Mouse (Mus musculus) lung, postnatal 0 days (tissue): ENCODE results near the gene Olfr286. TPM values are rescaled to one million over a fixed set of nuclear protein-coding genes. Genes with fewer than 3 reads are reported as not detected.

Source experiments
- ATAC-seq: fragments of 200-750 bp; cut with Nextera tagmentation; 2 replicates; pipeline ENCODE4 v1.8.0; 2017; ENCODE audit warnings: moderate library complexity
- DNase-seq: peaks from one replicate; pipeline ENCODE4 v3.0.0-alpha.2; 2016; ENCODE audit warnings: low spot score
- H3K27ac ChIP-seq: fragments of 300-500 bp; sonication (generic); 2 replicates; pipeline ENCODE4 v1.5.1; 2014; ENCODE audit warnings: antibody characterized with exemption, mild to moderate bottlenecking, low read length, mixed read lengths
- H3K27me3 ChIP-seq: fragments of 300-500 bp; sonication (generic); replicated peaks from 2 replicates; pipeline ENCODE4 v1.6.1; 2014; ENCODE audit warnings: low read length, mixed read lengths; ENCODE audit not compliant: insufficient read depth
- H3K36me3 ChIP-seq: fragments of 300-500 bp; sonication (generic); 2 replicates; pipeline ENCODE4 v1.6.1; 2014; ENCODE audit warnings: low read length, mixed read lengths; ENCODE audit not compliant: insufficient read depth
- H3K4me1 ChIP-seq: fragments of 300-500 bp; sonication (generic); 2 replicates; pipeline ENCODE4 v1.6.1; 2014; ENCODE audit warnings: antibody characterized with exemption, low read depth, low read length, mixed read lengths; ENCODE audit not compliant: insufficient read depth
- H3K4me2 ChIP-seq: fragments of 300-500 bp; sonication (generic); replicated peaks from 2 replicates; pipeline ENCODE4 v1.6.1; 2014; ENCODE audit warnings: low read depth, mild to moderate bottlenecking, low read length, moderate library complexity, mixed read lengths
- H3K4me3 ChIP-seq: fragments of 300-500 bp; sonication (generic); 2 replicates; pipeline ENCODE4 v1.5.1; 2014; ENCODE audit warnings: low read depth, low read length
- H3K9ac ChIP-seq: fragments of 300-500 bp; sonication (generic); replicated peaks from 2 replicates; pipeline ENCODE4 v1.6.1; 2014; ENCODE audit warnings: low read depth, mild to moderate bottlenecking
- H3K9me3 ChIP-seq: fragments of 300-500 bp; sonication (generic); 2 replicates; pipeline ENCODE4 v1.6.1; 2016; ENCODE audit warnings: low read length, mixed read lengths
- CTCF ChIP-seq: IDR thresholded peaks from 2 replicates; pipeline ENCODE4 v1.5.1; 2016; ENCODE audit warnings: antibody characterized with exemption, mild to moderate bottlenecking
- EP300 ChIP-seq: IDR thresholded peaks from 2 replicates; pipeline ENCODE4 v1.6.1; 2016; ENCODE audit warnings: antibody characterized with exemption, mild to moderate bottlenecking, control low read depth
- WGBS: fragments of 180-500 bp; shearing (Covaris S2); extraction: QIAGEN DNeasy Blood & Tissue Kit; methylation state at CpG from one replicate; pipeline ENCODE4 v1.1.7; 2014; 5-methylcytosine and 5-hydroxymethylcytosine counted together
- polyA plus RNA-seq: library from polyadenylated mRNA; unstranded; fragments of >200 nt; fragmentation: Nextera tagmentation; extraction: Ambion mirVana; gene quantifications from 2 replicates; pipeline ENCODE4 v1.2.1, GENCODE M21; 2015

Gene Olfr286
- polyA plus RNA-seq, 1 experiment from 2014 or later = not detected

- Histone ChIP-seq H3K9ac (no peak overlapping the region), H3K9me3 (no peaks in the 10 kb centered on the region), H3K4me1 (no peaks in the 10 kb centered on the region), H3K27ac (no peak overlapping the region), H3K27me3 (no peaks in the 10 kb centered on the region), H3K4me2 (no peak overlapping the region), H3K4me3 (no peak overlapping the region), H3K36me3 (no peaks in the 10 kb centered on the region)
- TF ChIP-seq EP300 (no peak), CTCF (no peak)
- DNase-seq = no peak
- WGBS = 68% methylated on average over 12 of the region's 12 CpGs
- no peak for ATAC-seq
Measured at GRCm38 (mm10) chr15:98181856-98182570, 52.2 kb downstream of the Olfr286 start.

GRCm38 (mm10) chr15:98181132-98181711 is 53.0 kb downstream of the Olfr286 start:
- Histone ChIP-seq H3K4me3 (peak overlapping the region; percentile 41), H3K4me1 (no peaks in the 10 kb centered on the region), H3K9ac (no peak overlapping the region), H3K27ac (peak overlapping the region; percentile 48; the same call in 1 of the 2 replicates), H3K36me3 (no peaks in the 10 kb centered on the region), H3K4me2 (peak overlapping the region; percentile 53), H3K9me3 (no peaks in the 10 kb centered on the region), H3K27me3 (no peaks in the 10 kb centered on the region)
- DNase-seq (peak; percentile 96), ATAC-seq (peak; percentile 99)
- no peak; the same call in 1 of the 2 replicates for TF ChIP-seq EP300
- peak; percentile 88 for TF ChIP-seq CTCF
- 1% methylated on average over 30 of the region's 30 CpGs for WGBS

GRCm38 (mm10) chr15:98180567-98181131 is 53.6 kb downstream of the Olfr286 start:
- Histone ChIP-seq H3K4me2 (peak overlapping the region; percentile 53), H3K9me3 (no peaks in the 10 kb centered on the region), H3K27ac (peak overlapping the region; percentile 48), H3K27me3 (no peaks in the 10 kb centered on the region), H3K36me3 (no peaks in the 10 kb centered on the region), H3K4me1 (no peaks in the 10 kb centered on the region), H3K9ac (no peak overlapping the region), H3K4me3 (peak overlapping the region; percentile 41)
- no peak for ATAC-seq
- TF ChIP-seq EP300 (no peak), CTCF (no peak)
- 11% methylated on average over 26 of the region's 26 CpGs for WGBS
- DNase-seq = peak; percentile 11

GRCm38 (mm10) chr15:98177320-98177719 is 56.9 kb downstream of the Olfr286 start:
- Histone ChIP-seq H3K4me1 (no peaks in the 10 kb centered on the region), H3K4me2 (no peak overlapping the region), H3K27ac (no peak overlapping the region), H3K9ac (no peak overlapping the region), H3K9me3 (no peaks in the 10 kb centered on the region), H3K4me3 (no peak overlapping the region), H3K27me3 (0 out of 2 replicates have a peak, but pooled peaks cover 3% of the 10 kb centered on the region), H3K36me3 (no peaks in the 10 kb centered on the region)
- DNase-seq (no peak), ATAC-seq (no peak)
- 55% methylated on average over 3 of the region's 3 CpGs for WGBS
- TF ChIP-seq CTCF = no peak
- no peak for TF ChIP-seq EP300

Other genes with a start within 250 kb of the Olfr286 start
- gene Col2a1, start 229.8 kb downstream of the Olfr286 start, polyA plus RNA-seq = 0.18 TPM in 1 of 2 replicates, not detected in the other
- 12.8 and 15.5 TPM in 2 replicates for gene Pfkm, start 141.9 kb downstream of the Olfr286 start, polyA plus RNA-seq
- 9.2 and 10.2 TPM in 2 replicates for gene Senp1, start 140.7 kb downstream of the Olfr286 start, polyA plus RNA-seq
- 40.3 and 42.3 TPM in 2 replicates for gene Asb8, start 68.8 kb downstream of the Olfr286 start, polyA plus RNA-seq
- 0.04 and 0.07 TPM in 2 replicates for gene Ccdc184, start 67.3 kb downstream of the Olfr286 start, polyA plus RNA-seq
- gene Olfr288, start 38.9 kb downstream of the Olfr286 start, polyA plus RNA-seq = not detected in 2 replicates
- gene Gm44579, start 13.5 kb downstream of the Olfr286 start, polyA plus RNA-seq = not detected in 2 replicates
- not detected in 2 replicates for gene Olfr287, start 13.4 kb downstream of the Olfr286 start, polyA plus RNA-seq
- gene H1fnt, start 22.8 kb upstream of the Olfr286 start, polyA plus RNA-seq = not detected in 2 replicates
- gene Zfp641, start 61.7 kb upstream of the Olfr286 start, polyA plus RNA-seq = 0.93 and 1.3 TPM in 2 replicates
- not detected in 2 replicates for gene Olfr285, start 82.9 kb upstream of the Olfr286 start, polyA plus RNA-seq
- gene Olfr284, start 106.5 kb upstream of the Olfr286 start, polyA plus RNA-seq = not detected in 2 replicates
- gene Olfr283, start 146.5 kb upstream of the Olfr286 start, polyA plus RNA-seq = not detected in 2 replicates
- not detected in 2 replicates for gene Olfr282, start 196.8 kb upstream of the Olfr286 start, polyA plus RNA-seq
- gene Olfr281, start 218.1 kb upstream of the Olfr286 start, polyA plus RNA-seq = not detected in 2 replicates
- gene OR5BS1P, start 235.4 kb upstream of the Olfr286 start, polyA plus RNA-seq = not detected in 2 replicates
- gene Lalba, start 248.3 kb upstream of the Olfr286 start, polyA plus RNA-seq = 0.31 and 3.3 TPM in 2 replicates